Mouse (Mus musculus) cerebellum, postnatal 4 days (tissue): ENCODE data around the gene Tceal9.
A peak's percentile ranks its signal among the peaks of the same experiment; 100 is the strongest.
"Not testable (repeated sequence)": the region's sequence is repeated elsewhere in the genome, so short reads cannot be mapped to it uniquely, and the experiment has no call there.

Source experiments
- DNase-seq, 2 experiments: peaks; one replicate each; pipeline ENCODE4 v3.0.0; 2022; ENCODE audit warnings: low spot score in 2 of 2, mixed read lengths in 1 of 2

Gene Tceal9

DNA sequence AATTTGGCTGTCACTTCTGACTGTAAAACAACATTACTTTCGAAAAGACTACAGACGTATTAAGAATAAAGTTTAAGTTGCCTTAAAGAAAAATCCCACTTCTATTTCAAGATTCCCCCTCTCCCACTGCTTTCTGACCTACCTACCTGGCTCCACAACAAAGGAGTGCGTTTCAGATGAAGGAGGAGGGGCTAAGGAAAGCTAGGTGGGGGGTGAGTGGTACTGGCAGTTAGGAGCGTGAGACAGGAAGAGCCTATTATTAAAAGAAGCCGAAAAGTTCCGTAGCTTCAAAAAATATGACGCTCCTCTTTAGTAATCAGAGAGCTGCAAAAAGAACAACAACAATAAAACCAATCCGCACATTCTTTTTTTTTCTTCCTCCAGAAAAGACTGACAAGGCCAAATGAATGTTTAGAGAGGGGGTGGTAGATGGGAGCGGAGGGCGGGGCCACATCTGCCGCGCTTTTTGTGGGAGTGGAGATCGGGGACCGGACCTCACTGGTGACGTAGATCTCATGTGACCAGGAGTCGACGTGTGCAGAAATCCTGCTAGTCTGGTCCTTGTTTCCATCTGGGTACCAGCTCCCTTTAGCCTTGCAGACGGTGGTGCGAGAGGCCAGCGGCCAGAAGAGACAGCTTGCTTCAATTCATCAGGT, at the start of gene Tceal9:
Gene Tceal9, plus strand, starts transcription at position 506 of the 656 bp plus-strand sequence.
- peak; percentile 28 to 59 for DNase-seq

DNA sequence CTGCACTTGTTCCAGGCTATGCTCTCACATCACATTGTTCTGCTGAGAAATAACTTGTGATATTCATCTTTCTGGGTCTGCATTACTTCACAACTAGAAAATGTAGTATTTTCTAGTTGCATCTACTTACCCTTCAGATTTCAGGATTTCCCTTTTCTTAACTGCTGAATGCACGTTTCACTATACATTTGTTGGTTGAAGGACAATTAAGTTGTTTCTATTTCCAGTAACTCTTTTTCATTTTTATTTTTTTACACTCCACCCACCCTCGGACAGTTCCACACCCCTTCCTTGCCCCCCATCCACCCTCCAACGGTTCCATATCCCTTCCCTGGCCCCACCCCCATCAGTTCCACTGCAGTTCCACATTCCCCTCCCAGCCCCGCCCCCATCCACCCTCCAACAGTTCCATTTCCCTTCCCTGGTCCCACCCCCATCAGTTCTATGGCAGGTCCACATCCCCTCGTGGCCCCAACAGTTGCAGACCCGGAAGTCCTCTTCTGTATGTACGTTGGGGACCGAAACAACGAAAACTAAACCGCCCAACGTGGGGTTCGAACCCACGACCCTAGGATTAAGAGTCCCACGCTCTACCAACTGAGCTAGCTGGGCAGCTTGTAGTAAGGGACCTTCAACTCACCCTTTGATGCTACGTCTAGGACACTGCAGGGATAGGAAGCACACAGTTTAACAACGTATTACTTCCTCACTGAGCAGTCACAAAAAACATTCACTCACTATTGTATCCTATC, 49.5 kb upstream of the Tceal9 start:
- DNase-seq = no peak

DNA sequence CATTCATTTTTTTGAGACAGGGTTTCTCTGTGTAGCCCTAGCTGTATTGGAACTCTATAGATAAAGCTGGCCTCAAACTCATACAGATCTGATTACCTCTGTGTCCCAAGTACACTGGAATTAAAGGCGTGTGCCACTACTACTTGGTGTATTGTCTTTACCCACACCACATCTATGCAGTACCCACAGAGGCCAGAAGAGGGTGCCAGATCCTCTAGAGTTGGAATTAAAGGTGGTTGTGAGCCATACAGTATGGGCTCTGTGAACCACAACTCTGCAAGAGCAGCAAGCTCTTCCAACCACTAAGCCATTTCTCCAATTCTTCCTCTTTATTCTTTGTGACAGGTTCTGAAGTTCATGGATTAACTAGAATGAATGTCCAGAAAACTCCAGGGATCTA, 48.0 kb upstream of the Tceal9 start:
- peak in 1 of 2 experiments; percentile 33 for DNase-seq

- DNase-seq = no peak
These were observed 41.6 kb upstream of the Tceal9 start for GRCm38 (mm10) chrX:136203257-136203656.

- peak in 1 of 2 experiments; percentile 33 for DNase-seq
These were observed 41.2 kb upstream of the Tceal9 start, which contains the start of gene Tceal5 for GRCm38 (mm10) chrX:136203664-136204066. Gene Tceal5, minus strand, starts transcription at chrX:136203876.

GRCm38 (mm10) chrX:136204406-136204805, 40.5 kb upstream of the Tceal9 start:
- DNase-seq = no peak

GRCm38 (mm10) chrX:136213396-136213795, 31.5 kb upstream of the Tceal9 start:
- DNase-seq = no peak

DNA sequence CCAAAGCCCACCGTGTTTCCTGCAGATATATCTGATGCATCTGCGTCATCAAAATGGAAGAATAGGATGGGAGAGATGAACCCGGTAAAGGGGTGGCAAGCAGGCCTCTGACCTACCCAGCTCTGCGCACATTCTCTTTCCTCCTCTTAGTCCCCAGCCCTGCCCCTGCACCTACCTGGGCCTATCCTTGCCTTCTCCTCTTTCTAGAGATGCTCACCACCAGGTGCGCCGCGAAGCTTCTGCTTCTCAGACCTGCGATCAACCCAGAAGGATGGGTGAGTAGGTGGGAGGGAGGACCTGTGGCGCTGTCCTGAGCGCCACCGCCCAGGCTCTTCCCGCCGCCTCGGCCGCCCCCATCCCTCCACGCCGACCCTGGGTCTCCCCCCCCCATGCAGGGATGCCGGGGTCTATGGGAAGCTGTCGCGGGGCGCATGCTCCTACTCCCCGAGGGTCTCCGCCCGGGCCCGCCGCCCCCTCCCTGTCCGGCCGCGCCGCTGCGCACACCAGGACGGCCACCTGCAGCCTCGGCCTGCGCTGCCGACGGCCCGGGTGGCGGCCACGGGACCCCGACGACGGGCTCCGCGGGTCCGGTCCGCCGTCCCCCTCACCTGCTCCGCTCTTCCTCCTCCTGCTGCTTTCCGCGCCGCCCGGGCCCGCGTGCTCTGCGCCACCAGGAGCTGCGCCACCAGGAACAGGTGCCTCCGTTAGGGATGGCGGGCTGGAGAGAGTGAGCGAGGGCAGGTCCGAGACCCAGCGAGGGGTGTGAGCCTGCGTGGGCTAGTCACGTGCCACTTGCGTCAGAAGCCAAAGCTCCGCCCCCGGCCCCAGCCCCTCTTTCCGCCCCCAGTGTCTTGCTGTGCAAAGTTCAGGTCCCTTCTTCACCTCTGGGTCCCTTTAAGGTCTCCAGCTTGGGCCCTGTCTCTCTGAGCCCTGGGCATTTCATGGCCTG, 29.9 kb upstream of the Tceal9 start, which contains the start of the genes Tceal7 and Bex1:
Gene Tceal7, plus strand, starts transcription at position 51 of the 949 bp plus-strand sequence.
Gene Bex1, minus strand, starts transcription at position 785 of the 949 bp plus-strand sequence.
- DNase-seq = not testable (repeated sequence)

DNA sequence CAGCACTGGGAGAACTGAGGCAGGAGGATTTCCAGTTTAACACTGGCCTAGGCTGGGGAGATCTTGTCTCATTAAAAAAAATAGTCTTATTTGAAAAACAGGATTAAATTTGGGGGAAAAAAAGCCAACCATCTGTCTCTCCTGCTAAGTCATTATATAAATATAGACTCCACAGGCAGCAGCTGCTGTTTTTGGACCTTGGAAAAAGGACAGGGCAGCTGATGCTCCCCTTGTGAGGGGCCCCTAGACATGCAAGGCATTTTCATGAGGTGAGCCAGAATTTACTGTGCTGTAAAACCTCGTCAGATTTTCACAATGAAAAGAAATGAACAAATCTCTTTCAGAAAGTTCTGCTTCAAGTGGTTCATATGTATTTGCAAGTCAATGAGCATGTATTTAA, 28.6 kb upstream of the Tceal9 start:
- DNase-seq = no peak

GRCm38 (mm10) chrX:136223714-136224113, 21.2 kb upstream of the Tceal9 start:
- DNase-seq = no peak

GRCm38 (mm10) chrX:136227768-136228167, 17.1 kb upstream of the Tceal9 start:
- DNase-seq = no peak

GRCm38 (mm10) chrX:136238118-136238517, 6.8 kb upstream of the Tceal9 start:
- DNase-seq = peak in 1 of 2 experiments; percentile 32

DNA sequence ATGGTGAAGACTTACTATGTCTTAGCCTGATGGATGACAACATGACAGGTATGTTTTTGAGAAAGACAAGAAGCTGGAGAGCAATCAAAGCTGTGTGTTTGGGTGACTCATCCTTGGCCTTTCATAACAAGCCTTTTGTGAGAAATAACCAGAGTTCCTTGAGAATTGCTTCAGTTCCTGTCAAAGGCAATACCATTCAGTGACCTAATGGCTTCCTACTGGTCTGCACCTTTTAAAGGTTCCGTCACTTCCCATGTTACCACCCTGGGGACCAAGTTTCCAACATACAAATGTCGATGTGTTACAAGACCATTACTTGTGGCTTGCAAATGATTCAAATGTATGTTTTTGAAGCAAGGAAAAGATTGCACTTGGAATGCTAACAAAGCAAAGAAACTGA, 1.7 kb upstream of the Tceal9 start:
- no peak for DNase-seq

DNA sequence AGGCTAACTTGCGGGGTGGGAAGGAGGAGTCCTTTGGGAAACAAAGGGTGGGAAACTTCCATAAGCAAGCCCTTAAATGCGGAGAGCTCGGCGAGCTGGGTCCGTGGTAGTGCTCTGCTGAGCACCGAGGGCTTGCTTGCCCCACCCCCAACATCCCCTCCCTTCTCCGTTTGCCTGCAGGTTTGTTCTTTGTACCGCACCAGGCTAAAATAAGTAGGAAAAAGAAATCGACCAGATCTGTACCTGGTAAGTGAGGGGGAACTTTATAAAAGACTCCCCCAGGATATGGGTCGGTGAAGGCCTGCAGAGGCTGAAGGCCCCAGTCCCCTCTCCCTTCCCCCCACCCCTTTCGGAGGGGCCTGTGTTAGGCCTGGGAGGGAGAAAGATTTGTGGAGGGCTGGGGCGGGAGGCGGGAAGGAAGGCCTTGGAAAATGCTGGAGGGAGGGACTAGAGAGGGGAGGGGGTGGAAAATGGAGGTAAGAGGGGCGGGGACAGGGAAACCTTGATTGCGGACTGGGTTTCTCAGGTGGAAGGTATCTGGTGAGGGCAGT, 717 bp downstream of the Tceal9 start:
- peak in 1 of 2 experiments; percentile 8 for DNase-seq

GRCm38 (mm10) chrX:136248811-136249210, 3.9 kb downstream of the Tceal9 start:
- DNase-seq = no peak

DNA sequence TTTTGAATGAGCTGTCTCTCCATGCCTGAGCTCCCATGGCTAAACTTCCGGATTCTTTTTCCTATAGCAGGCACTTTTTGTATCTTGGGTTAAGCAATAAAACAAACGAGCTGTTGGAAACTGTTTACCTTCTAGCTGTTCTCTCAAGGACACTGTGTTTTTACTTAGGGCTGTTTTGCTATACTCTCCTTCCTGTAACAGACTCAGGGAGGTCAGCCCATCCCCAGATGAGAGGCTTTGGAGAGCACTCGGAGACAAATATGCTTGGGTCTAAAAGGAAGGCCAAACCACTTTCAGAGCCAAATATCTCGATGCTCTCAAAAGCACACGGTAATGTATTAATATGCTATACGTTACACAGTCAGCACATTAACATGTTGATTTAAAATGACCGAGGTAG, 4.8 kb downstream of the Tceal9 start:
- DNase-seq = no peak

DNA sequence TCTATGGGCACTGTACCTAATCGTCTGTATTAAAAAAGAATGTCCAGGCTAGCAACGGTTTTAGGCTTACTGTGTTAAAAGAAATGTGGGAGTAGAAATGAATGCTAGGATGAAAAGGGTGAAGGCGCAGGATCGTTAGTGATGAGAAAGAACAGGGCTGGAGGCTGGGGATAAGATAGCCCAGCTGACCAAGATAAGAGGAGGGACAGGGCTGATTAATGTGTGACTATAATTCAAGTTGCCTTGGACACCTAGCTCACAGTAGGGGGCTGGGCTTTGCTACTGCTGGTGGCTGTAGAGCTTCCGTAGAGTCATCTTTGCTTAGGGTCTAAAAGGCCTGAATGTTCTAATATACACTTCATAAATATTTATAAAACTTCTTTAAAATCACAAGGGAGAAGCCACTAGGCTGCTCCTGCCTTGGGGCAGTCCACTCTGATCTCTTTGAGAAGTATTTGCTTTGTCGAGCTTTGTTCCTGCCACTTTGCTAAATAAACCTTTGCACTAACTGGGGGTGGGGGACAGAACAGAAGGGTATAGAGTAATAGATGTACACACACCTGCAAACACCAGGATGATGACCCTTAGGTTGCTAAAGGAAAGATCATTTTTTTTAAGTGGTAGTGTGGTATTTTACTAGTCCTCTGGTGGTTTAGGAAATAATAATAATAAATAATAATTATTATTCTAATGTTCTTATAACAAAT, 7.3 kb downstream of the Tceal9 start:
- DNase-seq = no peak

DNA sequence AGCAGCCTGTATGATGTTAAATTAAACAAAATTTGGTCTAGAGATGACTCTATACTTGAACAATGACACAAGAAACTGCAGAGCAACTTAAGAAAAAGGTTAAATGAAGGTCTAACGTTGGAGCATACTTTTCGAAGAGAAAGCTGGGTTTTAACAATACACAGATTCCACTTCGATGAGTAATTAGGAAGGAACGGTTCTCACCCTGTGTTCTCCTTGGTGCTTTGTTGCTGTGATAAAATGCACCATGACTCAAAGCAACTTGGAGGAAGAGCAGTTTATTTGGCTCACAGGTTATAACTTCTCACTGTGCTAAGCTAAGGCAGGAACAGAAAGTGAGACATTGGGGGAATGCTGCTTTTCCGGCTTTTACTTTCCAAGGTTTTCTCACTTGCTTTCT, 22.8 kb downstream of the Tceal9 start:
- no peak for DNase-seq

DNA sequence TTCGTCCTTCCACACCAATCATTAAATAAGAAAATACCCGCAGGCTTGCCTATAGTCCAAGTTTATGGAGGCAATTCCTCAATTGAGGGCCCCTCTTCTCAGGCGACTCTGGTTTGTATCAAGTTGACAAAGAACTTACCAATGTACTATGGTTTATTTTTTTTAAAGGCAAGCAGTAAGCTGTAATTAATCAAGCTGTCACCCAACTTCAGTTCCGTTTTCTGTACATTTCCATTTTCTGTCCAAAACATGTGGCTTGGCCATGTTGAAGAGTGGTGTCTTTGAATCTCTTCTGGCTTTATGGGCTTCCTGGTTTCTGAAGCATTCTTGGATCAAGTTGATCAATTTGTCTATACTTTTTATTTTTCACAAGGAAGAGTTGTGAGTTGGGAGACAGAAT, 23.3 kb downstream of the Tceal9 start:
- DNase-seq = no peak

GRCm38 (mm10) chrX:136269743-136270392, 25.0 kb downstream of the Tceal9 start, which contains the start of gene Bex3:
Gene Bex3, plus strand, starts transcription at chrX:136270253.
- DNase-seq = peak in 1 of 2 experiments; percentile 67
